Mouse (Mus musculus) central nervous system, embryonic 14 days (tissue): ENCODE measurements around the gene Hand2. TPM values are rescaled to one million over a fixed set of nuclear protein-coding genes. Genes with fewer than 3 reads are reported as not detected.

Source experiments
- polyA plus RNA-seq: library from polyadenylated mRNA; depleted of rRNA; stranded (reverse); fragments of >200 nt; gene quantifications from 2 replicates; pipeline ENCODE4 v1.2.3, GENCODE M21; 2012; rRNA removed

Hand2 gene
- polyA plus RNA-seq, result 0.06 and 1.3 TPM in 2 replicates

GRCm38 (mm10) chr8:57320851-57321743, at the start of gene Hand2:
Gene Hand2, plus strand, starts transcription at chr8:57320983.

Other genes with a start within 250 kb of the Hand2 start
- gene Scrg1, start 134.9 kb downstream of the Hand2 start, polyA plus RNA-seq, result 5.3 and 10.2 TPM in 2 replicates
- 47.7 and 71.7 TPM in 2 replicates for gene Sap30, start 166.9 kb downstream of the Hand2 start, polyA plus RNA-seq
- 122 and 144 TPM in 2 replicates for gene Hmgb2, start 190.9 kb downstream of the Hand2 start, polyA plus RNA-seq